28 mouse cellular contexts compared by ENCODE assay signal in genomic region chr7:80182139-80182538, GRCm38 (mm10). TPM values are rescaled to one million over a fixed set of nuclear protein-coding genes. Genes with fewer than 3 reads are reported as not detected.
DNase-seq lines count a peak whose midpoint lies in the region; ATAC-seq and TF ChIP-seq lines count a peak whose summit lies in the region.
"Had no signal": no experiment of that assay in that cellular context is flagged by ENCODE, and none has a peak within 500 bp of the region (broad histone marks: within the 10 kb centered on the region; RNA-seq: fewer than 3 reads in every experiment).

No protein-coding gene starts in this region.

- H3K27ac ChIP-seq in small intestine, adult 2 months (ENCODE audit: insufficient read depth, low read depth, low read length), result peak overlapping the region; percentile 26; the same call in 1 of the 2 replicates
- no peak overlapping the region for H3K27ac ChIP-seq in heart, embryonic 11.5 days (ENCODE audit: low read depth, low read length)
- H3K27ac ChIP-seq: embryonic facial prominence, embryonic 10.5 days; embryonic facial prominence, embryonic 15.5 days; forebrain, embryonic 12.5 days; kidney, postnatal 0 days; neural tube, embryonic 13.5 days had no signal

- no peak overlapping the region for H3K4me3 ChIP-seq in small intestine, adult 2 months (ENCODE audit: low read depth, low read length)
- no peak overlapping the region for H3K4me3 ChIP-seq in heart, embryonic 11.5 days (ENCODE audit: low read depth, low read length)
- H3K4me3 ChIP-seq: embryonic facial prominence, embryonic 10.5 days; embryonic facial prominence, embryonic 15.5 days; forebrain, embryonic 12.5 days; myocyte; neural tube, embryonic 13.5 days had no signal

- H3K9ac ChIP-seq in heart, embryonic 11.5 days (ENCODE audit: low read depth, low read length), result no peak overlapping the region
- H3K9ac ChIP-seq: embryonic facial prominence, embryonic 15.5 days; forebrain, embryonic 12.5 days; forebrain, postnatal 0 days; neural tube, embryonic 13.5 days had no signal

- no peak for TF ChIP-seq CTCF in small intestine, adult 2 months (IDR thresholded peaks at IDR 0.05; ENCODE audit: extremely low read depth, insufficient read length, insufficient replicate concordance, low read depth, low read length)

- DNase-seq in A20 (ENCODE audit: low read depth, low spot score), result peak; percentile 49
- peak; percentile 73 for DNase-seq in CD4-positive helper T cell, adult 2 months (ENCODE audit: low read depth, low spot score)
- DNase-seq in layer of hippocampus, postnatal 14 days (ENCODE audit: low spot score in 2 of 2), result no peak
- DNase-seq: adrenal gland, adult 8-10 months; cerebellum, adult 2 months; cerebellum, postnatal 14 days; forebrain, postnatal 0 days; gastrocnemius, postnatal 10 days; heart, postnatal 14 days; kidney, adult 8-10 months; lung, adult 18-20 months; lung, postnatal 14 days; retina, postnatal 1 day; right cerebral cortex, postnatal 14 days; spleen, adult 18-20 months had no signal

- ATAC-seq in activated CD4-positive, CD25-positive, alpha-beta regulatory T cell, adult 4 months, result peak; percentile 82
- no peak for ATAC-seq in heart, embryonic 11.5 days (replicated peaks; ENCODE audit: insufficient number of reproducible peaks, low FRiP score, low TSS enrichment)
- ATAC-seq: forebrain, postnatal 0 days; hindbrain, embryonic 16.5 days; intestine, embryonic 16.5 days; midbrain, embryonic 16.5 days had no signal

- H3K4me2 ChIP-seq in heart, embryonic 11.5 days, result no peak overlapping the region
- H3K4me2 ChIP-seq: embryonic facial prominence, embryonic 15.5 days; forebrain, embryonic 12.5 days; midbrain, embryonic 11.5 days; neural tube, embryonic 13.5 days had no signal

- no peaks in the 10 kb centered on the region for H3K27me3 ChIP-seq in small intestine, adult 2 months (ENCODE audit: control insufficient read depth, insufficient read depth, low read length)
- 0 out of 2 replicates have a peak, but pooled peaks cover 2% of the 10 kb centered on the region for H3K27me3 ChIP-seq in heart, embryonic 11.5 days (ENCODE audit: control insufficient read depth, insufficient read depth, low read length)
- H3K27me3 ChIP-seq: embryonic facial prominence, embryonic 15.5 days; forebrain, embryonic 12.5 days; neural tube, embryonic 13.5 days had no signal

- H3K4me1 ChIP-seq in small intestine, adult 2 months (ENCODE audit: control insufficient read depth, insufficient read depth, insufficient read length, low read length), result peaks cover 24% of the 10 kb centered on the region; the same call in 1 of the 2 replicates
- peaks cover 14% of the 10 kb centered on the region for H3K4me1 ChIP-seq in heart, embryonic 11.5 days (ENCODE audit: control insufficient read depth, insufficient read depth, low read length)

- TF ChIP-seq POLR2A in small intestine, adult 2 months (IDR thresholded peaks at IDR 0.05; ENCODE audit: low read depth, low read length), result no peak

- H3K9me3 ChIP-seq in heart, embryonic 11.5 days (replicated peaks; ENCODE audit: control insufficient read depth, low read length), result no peaks in the 10 kb centered on the region
- H3K9me3 ChIP-seq: embryonic facial prominence, embryonic 10.5 days; embryonic facial prominence, embryonic 15.5 days; forebrain, embryonic 12.5 days; neural tube, embryonic 13.5 days had no signal

- no peaks in the 10 kb centered on the region for H3K36me3 ChIP-seq in small intestine, adult 2 months (ENCODE audit: control insufficient read depth, insufficient read depth, low read length)
- H3K36me3 ChIP-seq in heart, embryonic 11.5 days (ENCODE audit: control insufficient read depth, insufficient read depth, low read length), result no peaks in the 10 kb centered on the region
- H3K36me3 ChIP-seq: embryonic facial prominence, embryonic 10.5 days; embryonic facial prominence, embryonic 15.5 days; forebrain, embryonic 12.5 days; neural tube, embryonic 13.5 days had no signal

RNA-seq across cellular contexts. Expression of gene Sema4b, which starts 4.5 kb away (rescaled TPM):
- 10 to 100 TPM; 16.5 to 26.1 TPM for polyA plus RNA-seq in activated CD4-positive, CD25-positive, alpha-beta regulatory T cell, adult 4 months (2017; shearing (Covaris generic))
- 47.9 and 84.4 TPM in 2 replicates for polyA plus RNA-seq in small intestine, adult 2 months (2012; rRNA removed)
- total RNA-seq in layer of hippocampus, postnatal 14 days (2021), result 10 to 100 TPM; 25.2 to 25.7 TPM
- polyA plus RNA-seq in heart, embryonic 11.5 days (2014; fragmentation: Nextera tagmentation; extraction: Ambion mirVana), result 5.9 and 8.5 TPM in 2 replicates

RNA-seq across cellular contexts. Expression of gene Cib1, which starts 50.5 kb away (rescaled TPM):
- 100 to 1,000 TPM; 120 to 148 TPM for polyA plus RNA-seq in activated CD4-positive, CD25-positive, alpha-beta regulatory T cell, adult 4 months (2017; shearing (Covaris generic))
- 318 and 530 TPM in 2 replicates for polyA plus RNA-seq in small intestine, adult 2 months (2012; rRNA removed)
- 10 to 100 TPM; 28.1 to 28.8 TPM for total RNA-seq in layer of hippocampus, postnatal 14 days (2021)
- polyA plus RNA-seq in heart, embryonic 11.5 days (2014; fragmentation: Nextera tagmentation; extraction: Ambion mirVana), result 53.8 and 57.4 TPM in 2 replicates

RNA-seq across cellular contexts. Expression of gene Gdpgp1, which starts 50.5 kb away (rescaled TPM):
- 1 to 10 TPM; 5.5 to 9.4 TPM for polyA plus RNA-seq in activated CD4-positive, CD25-positive, alpha-beta regulatory T cell, adult 4 months (2017; shearing (Covaris generic))
- polyA plus RNA-seq in small intestine, adult 2 months (2012; rRNA removed), result 2.3 and 3.2 TPM in 2 replicates
- 1 to 10 TPM; 6.3 to 6.4 TPM for total RNA-seq in layer of hippocampus, postnatal 14 days (2021)
- polyA plus RNA-seq in heart, embryonic 11.5 days (2014; fragmentation: Nextera tagmentation; extraction: Ambion mirVana), result 4.6 and 5.5 TPM in 2 replicates

Comparison
In these comparisons a context has a peak if more than half of its experiments do, and no peak if none do; other contexts are left out.
1. DNase-seq: peak in A20 (single experiment) and CD4-positive helper T cell, adult 2 months (single experiment); none in layer of hippocampus, postnatal 14 days (0 of 2).